Mouse (Mus musculus) testis, adult 2 months (tissue): Measurements from ENCODE around the gene Pigp. TPM values are rescaled to one million over a fixed set of nuclear protein-coding genes. Genes with fewer than 3 reads are reported as not detected.

Source experiments
- H3K27ac ChIP-seq: fragments of 200-500 bp; 2 replicates; pipeline ENCODE4 v1.5.1; 2012; ENCODE audit warnings: low read depth, low read length; ENCODE audit not compliant: control insufficient read depth, insufficient read depth
- H3K27me3 ChIP-seq: fragments of 200-500 bp; 2 replicates; pipeline ENCODE4 v1.6.1; 2012; ENCODE audit warnings: mild to moderate bottlenecking, low read length, moderate library complexity; ENCODE audit not compliant: control insufficient read depth, insufficient read depth
- H3K36me3 ChIP-seq: fragments of 200-500 bp; 2 replicates; pipeline ENCODE4 v1.6.1; 2012; ENCODE audit warnings: mild to moderate bottlenecking, low read length; ENCODE audit not compliant: control insufficient read depth, insufficient read depth
- H3K4me1 ChIP-seq: fragments of 200-500 bp; 2 replicates; pipeline ENCODE4 v1.6.1; 2012; ENCODE audit warnings: low read length; ENCODE audit not compliant: control insufficient read depth, insufficient read depth
- H3K4me3 ChIP-seq: fragments of 200-500 bp; 2 replicates; pipeline ENCODE4 v1.5.1; 2012; ENCODE audit warnings: low read depth, mild to moderate bottlenecking, low read length, moderate library complexity, mixed read lengths; ENCODE audit not compliant: control insufficient read depth
- CTCF ChIP-seq: fragments of 200-500 bp; IDR thresholded peaks from 2 replicates; pipeline ENCODE4 v1.5.1; 2012; ENCODE audit warnings: low read depth, mild to moderate bottlenecking, inconsistent platforms, low read length, moderate library complexity; ENCODE audit not compliant: control insufficient read depth, insufficient read depth, insufficient replicate concordance
- POLR2A ChIP-seq: fragments of 200-500 bp; IDR thresholded peaks from 2 replicates; pipeline ENCODE4 v1.6.1; 2012; ENCODE audit warnings: low read depth, mild to moderate bottlenecking, inconsistent platforms, low read length, moderate library complexity; ENCODE audit not compliant: control insufficient read depth
- polyA plus RNA-seq: library from polyadenylated mRNA; depleted of rRNA; stranded (reverse); fragments of >200 nt; gene quantifications from 2 replicates; pipeline ENCODE4 v1.2.3, GENCODE M21; 2012

The Pigp gene
- polyA plus RNA-seq, 1 experiment = 19.4 TPM

GRCm38 (mm10) chr16:94370173-94370914, 1.3 kb downstream of the Pigp start, which contains the start of gene Ttc3:
Gene Ttc3 (plus strand): TSS chr16:94370618.
- peak within 1 kb of the TSS; percentile 92 for H3K27ac ChIP-seq
- peak; percentile 10; the same call in 1 of the 2 replicates for TF ChIP-seq POLR2A
- no peak for TF ChIP-seq CTCF
- no peaks in the 10 kb centered on the region for H3K27me3 ChIP-seq
- peaks cover 5% of the 10 kb centered on the region for H3K4me1 ChIP-seq
- H3K36me3 ChIP-seq = no peaks in the 10 kb centered on the region
- H3K4me3 ChIP-seq = peak within 1 kb of the TSS; percentile 89

DNA sequence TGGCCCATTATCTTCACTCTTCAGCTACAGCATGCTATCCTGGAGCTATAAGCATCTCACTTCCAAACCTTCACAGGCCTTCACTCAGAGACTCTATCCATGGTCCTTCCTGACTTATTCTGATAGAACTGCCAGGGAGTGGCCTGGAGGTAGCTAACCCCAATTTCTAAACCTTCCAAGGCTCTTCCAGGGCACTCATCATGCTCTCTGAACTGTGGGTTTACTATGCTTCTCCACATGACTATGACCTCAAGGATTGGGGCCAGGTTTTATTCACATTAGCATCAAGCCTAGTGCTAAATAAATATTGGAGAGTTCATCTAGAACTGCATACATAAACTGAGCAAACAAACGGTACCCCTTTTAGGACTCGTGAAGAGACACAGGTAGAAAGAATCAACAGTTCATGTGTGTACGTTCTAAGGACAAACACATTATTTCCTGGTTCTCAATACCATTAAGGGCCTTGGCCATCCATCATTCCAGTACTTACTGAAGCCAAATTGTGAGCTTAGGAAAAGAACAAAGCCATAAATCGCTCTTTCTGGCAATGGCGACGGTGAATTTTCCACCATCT, 2.0 kb downstream of the Pigp start:
- peak overlapping the region; percentile 92 for H3K27ac ChIP-seq
- TF ChIP-seq POLR2A (no peak), CTCF (no peak)
- H3K27me3 ChIP-seq = no peaks in the 10 kb centered on the region
- peaks cover 5% of the 10 kb centered on the region for H3K4me1 ChIP-seq
- H3K4me3 ChIP-seq = peak overlapping the region; percentile 89
- no peaks in the 10 kb centered on the region for H3K36me3 ChIP-seq

GRCm38 (mm10) chr16:94365435-94365834, 6.2 kb downstream of the Pigp start:
- Histone ChIP-seq H3K27ac (no peak overlapping the region), H3K36me3 (no peaks in the 10 kb centered on the region), H3K4me1 (peaks cover 3% of the 10 kb centered on the region; the same call in 1 of the 2 replicates), H3K27me3 (no peaks in the 10 kb centered on the region), H3K4me3 (no peak overlapping the region)
- no peak for TF ChIP-seq POLR2A
- TF ChIP-seq CTCF = no peak

- Histone ChIP-seq H3K4me3 (no peak overlapping the region), H3K27ac (no peak overlapping the region), H3K36me3 (no peaks in the 10 kb centered on the region), H3K27me3 (no peaks in the 10 kb centered on the region), H3K4me1 (no peaks in the 10 kb centered on the region)
- TF ChIP-seq CTCF (no peak), POLR2A (no peak)
Observed at GRCm38 (mm10) chr16:94363814-94364213, 7.8 kb downstream of the Pigp start.

GRCm38 (mm10) chr16:94362174-94362873, 9.3 kb downstream of the Pigp start:
- no peaks in the 10 kb centered on the region for H3K4me1 ChIP-seq
- H3K4me3 ChIP-seq = no peak overlapping the region
- H3K36me3 ChIP-seq = no peaks in the 10 kb centered on the region
- no peak overlapping the region for H3K27ac ChIP-seq
- TF ChIP-seq CTCF = no peak
- TF ChIP-seq POLR2A = no peak
- no peaks in the 10 kb centered on the region for H3K27me3 ChIP-seq

- no peak overlapping the region for H3K4me3 ChIP-seq
- no peak for TF ChIP-seq POLR2A
- no peak for TF ChIP-seq CTCF
- no peaks in the 10 kb centered on the region for H3K4me1 ChIP-seq
- H3K27ac ChIP-seq = no peak overlapping the region
- no peaks in the 10 kb centered on the region for H3K36me3 ChIP-seq
- H3K27me3 ChIP-seq = no peaks in the 10 kb centered on the region
Observed at GRCm38 (mm10) chr16:94360578-94361350, 10.9 kb downstream of the Pigp start.

DNA sequence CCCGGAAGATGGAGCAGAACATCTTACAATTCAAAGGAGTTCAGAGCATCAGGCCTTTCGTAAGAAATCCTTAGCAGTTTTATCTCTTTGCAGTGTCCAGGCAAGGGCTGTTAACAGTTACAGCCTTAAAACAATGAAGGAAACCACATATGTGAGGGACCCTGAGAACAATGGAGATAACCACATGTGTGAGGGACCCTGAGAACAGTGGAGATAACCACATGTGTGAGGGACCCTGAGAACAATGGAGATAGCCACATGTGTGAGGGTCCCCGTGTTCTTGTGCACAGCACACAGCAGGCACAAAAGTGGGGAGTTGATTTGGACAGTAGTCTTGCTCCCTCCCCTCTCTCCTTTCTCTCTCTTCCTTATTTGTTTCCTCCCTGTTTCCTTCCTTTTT, 13.6 kb downstream of the Pigp start:
- TF ChIP-seq POLR2A (no peak), CTCF (no peak)
- Histone ChIP-seq H3K4me1 (peaks cover 7% of the 10 kb centered on the region), H3K27me3 (no peaks in the 10 kb centered on the region), H3K27ac (no peak overlapping the region), H3K4me3 (no peak overlapping the region), H3K36me3 (no peaks in the 10 kb centered on the region)
